Mouse (Mus musculus) stomach, embryonic 15.5 days (tissue): ENCODE measurements at regions not wholly inside any gene's neighbourhood (a gene's known extent, or its start where the extent isn't known, plus 50 kb on each side); places are given as distances from the start of the nearest gene placed in this dataset.
A peak's percentile ranks its signal among the peaks of the same experiment; 100 is the strongest.

Source experiments
- ATAC-seq: fragments of 200-750 bp; cut with Nextera tagmentation; 2 replicates; pipeline ENCODE4 v1.8.0; 2017; ENCODE audit warnings: low read depth, moderate number of reproducible peaks, moderate TSS enrichment; ENCODE audit not compliant: insufficient read depth, low FRiP score
- H3K27ac ChIP-seq: fragments of 300-500 bp; sonication (generic); 2 replicates; pipeline ENCODE4 v1.5.1; 2015; ENCODE audit warnings: mild to moderate bottlenecking, inconsistent platforms
- H3K27me3 ChIP-seq: fragments of 300-500 bp; sonication (generic); replicated peaks from 2 replicates; pipeline ENCODE4 v1.6.1; 2015; ENCODE audit warnings: inconsistent platforms
- H3K36me3 ChIP-seq: fragments of 300-500 bp; sonication (generic); 2 replicates; pipeline ENCODE4 v1.6.1; 2015; ENCODE audit warnings: inconsistent platforms
- H3K4me1 ChIP-seq: fragments of 300-500 bp; sonication (generic); 2 replicates; pipeline ENCODE4 v1.6.1; 2015; ENCODE audit warnings: inconsistent platforms
- H3K4me2 ChIP-seq: fragments of 300-500 bp; sonication (generic); 2 replicates; pipeline ENCODE4 v1.6.1; 2015; ENCODE audit warnings: mild to moderate bottlenecking, inconsistent platforms
- H3K4me3 ChIP-seq: fragments of 300-500 bp; sonication (generic); replicated peaks from 2 replicates; pipeline ENCODE4 v1.5.1; 2015; ENCODE audit warnings: inconsistent platforms
- H3K9ac ChIP-seq: fragments of 300-500 bp; sonication (generic); 2 replicates; pipeline ENCODE4 v1.6.1; 2015; ENCODE audit warnings: inconsistent platforms
- H3K9me3 ChIP-seq: fragments of 300-500 bp; sonication (generic); 2 replicates; pipeline ENCODE4 v1.6.1; 2016; ENCODE audit warnings: inconsistent platforms
- WGBS: fragments of 180-500 bp; shearing (Covaris S2); methylation state at CpG from one replicate; pipeline ENCODE4 v1.1.7; 2015; 5-methylcytosine and 5-hydroxymethylcytosine counted together

DNA sequence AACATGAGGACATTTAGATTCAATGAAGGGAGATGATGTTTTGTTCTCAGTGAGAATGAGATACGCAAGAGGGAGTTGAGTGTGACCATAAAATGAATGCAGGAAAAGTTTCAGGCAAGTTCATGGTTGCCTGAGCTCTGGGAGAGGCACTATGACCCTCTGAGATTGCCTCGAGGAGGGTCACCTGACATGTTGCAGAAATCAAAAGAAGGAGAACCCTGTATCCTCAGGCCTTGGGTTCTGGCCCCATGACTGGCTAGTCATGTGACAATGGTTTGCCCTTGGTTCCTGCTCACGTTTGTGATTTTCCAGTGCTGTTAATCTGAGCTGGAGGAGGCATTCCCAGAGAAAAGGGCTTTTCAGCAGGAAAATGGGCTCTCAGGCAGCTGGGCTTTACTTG is 98.9 kb downstream of the Mab21l3 start:
- H3K4me3 ChIP-seq: no peak overlapping the region
- H3K9ac ChIP-seq: no peak overlapping the region
- no peaks in the 10 kb centered on the region for H3K4me1 ChIP-seq
- no peak overlapping the region for H3K27ac ChIP-seq
- no peak overlapping the region for H3K4me2 ChIP-seq
- WGBS: 65% methylated on average over 3 of the region's 3 CpGs
- no peak for ATAC-seq
- no peaks in the 10 kb centered on the region for H3K9me3 ChIP-seq
- H3K27me3 ChIP-seq: no peaks in the 10 kb centered on the region
- no peaks in the 10 kb centered on the region for H3K36me3 ChIP-seq

DNA sequence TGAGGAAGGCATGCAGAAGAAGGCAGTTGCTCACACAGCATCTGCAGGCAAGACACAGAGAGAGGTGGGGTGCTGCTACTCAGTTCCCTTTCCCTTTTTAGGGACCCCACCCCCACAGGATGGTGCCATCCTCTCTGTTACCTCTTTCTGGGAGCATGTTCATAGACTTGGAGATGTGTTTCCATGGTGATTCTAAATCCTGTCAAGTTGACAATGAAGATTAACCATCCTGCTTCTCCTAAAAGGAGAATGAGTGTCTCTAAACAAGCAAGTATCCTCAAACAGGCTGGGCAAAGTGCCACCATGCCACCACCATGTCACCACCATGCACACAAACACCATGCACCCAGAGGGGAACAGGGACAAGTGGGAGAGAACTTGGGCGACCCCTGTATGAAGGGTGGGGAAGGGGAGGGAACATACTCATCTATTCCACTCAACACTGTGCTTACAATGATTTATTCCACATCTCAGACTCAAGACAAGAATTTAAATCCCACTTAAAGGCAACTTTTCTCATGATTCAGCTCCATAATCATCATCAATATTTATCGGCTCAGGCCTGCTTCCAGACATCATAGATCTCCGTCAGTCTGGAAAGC is 99.6 kb downstream of the Mab21l3 start:
- Histone ChIP-seq H3K36me3 (no peaks in the 10 kb centered on the region), H3K9me3 (no peaks in the 10 kb centered on the region), H3K4me3 (no peak overlapping the region), H3K27ac (no peak overlapping the region), H3K27me3 (no peaks in the 10 kb centered on the region), H3K4me1 (no peaks in the 10 kb centered on the region), H3K9ac (no peak overlapping the region), H3K4me2 (no peak overlapping the region)
- 71% methylated on average over 3 of the region's 3 CpGs for WGBS
- no peak for ATAC-seq

DNA sequence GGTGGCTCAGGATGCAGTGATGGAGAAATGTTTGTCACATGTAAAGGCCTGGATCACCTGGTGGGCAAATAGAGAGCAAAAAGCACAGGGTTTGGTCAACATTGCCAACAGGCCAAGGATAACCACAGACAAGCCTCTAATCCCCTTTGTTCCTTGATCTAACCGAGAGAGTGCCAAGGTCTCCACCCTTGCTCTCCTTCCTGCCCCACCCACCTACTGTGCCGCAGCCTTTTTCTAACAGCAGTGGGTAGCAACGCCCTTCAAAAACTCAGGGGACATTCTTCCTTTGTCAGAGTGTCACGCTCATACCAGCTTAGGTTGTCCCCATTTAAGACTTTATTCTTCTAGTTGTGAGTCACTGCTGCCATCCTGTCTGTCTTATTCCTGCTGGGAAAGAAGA is 100.6 kb downstream of the Mab21l3 start:
- no peaks in the 10 kb centered on the region for H3K36me3 ChIP-seq
- H3K9ac ChIP-seq: no peak overlapping the region
- no peaks in the 10 kb centered on the region for H3K27me3 ChIP-seq
- H3K4me3 ChIP-seq: no peak overlapping the region
- H3K4me2 ChIP-seq: no peak overlapping the region
- H3K9me3 ChIP-seq: no peaks in the 10 kb centered on the region
- H3K27ac ChIP-seq: no peak overlapping the region
- no peaks in the 10 kb centered on the region for H3K4me1 ChIP-seq
- no peak for ATAC-seq
- 43% methylated on average over 4 of the region's 4 CpGs for WGBS

DNA sequence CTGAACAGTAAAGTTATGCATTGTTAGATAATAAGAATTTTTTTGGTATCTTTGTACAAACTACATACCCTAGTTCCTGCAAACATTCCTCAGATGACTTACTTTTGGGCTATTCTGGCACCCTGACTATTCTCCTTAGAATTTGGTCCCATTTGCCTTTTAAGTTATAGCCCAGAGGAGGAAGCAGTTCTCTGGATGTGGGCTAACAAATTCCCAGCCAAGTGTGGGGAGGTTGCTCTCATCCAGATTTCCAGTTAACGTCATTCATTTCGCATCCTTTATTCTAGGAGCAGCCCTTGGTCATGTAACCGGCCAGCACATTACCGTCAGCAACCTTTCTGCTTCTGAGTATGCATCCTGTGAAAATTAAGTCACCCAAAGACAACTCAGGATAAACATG is 107.9 kb downstream of the Mab21l3 start:
- no peak overlapping the region for H3K9ac ChIP-seq
- no peaks in the 10 kb centered on the region for H3K9me3 ChIP-seq
- H3K4me2 ChIP-seq: no peak overlapping the region
- no peak for ATAC-seq
- no peaks in the 10 kb centered on the region for H3K36me3 ChIP-seq
- no peaks in the 10 kb centered on the region for H3K27me3 ChIP-seq
- H3K4me3 ChIP-seq: no peak overlapping the region
- WGBS: 87% methylated on average over 4 of the region's 4 CpGs
- H3K4me1 ChIP-seq: no peaks in the 10 kb centered on the region
- no peak overlapping the region for H3K27ac ChIP-seq

DNA sequence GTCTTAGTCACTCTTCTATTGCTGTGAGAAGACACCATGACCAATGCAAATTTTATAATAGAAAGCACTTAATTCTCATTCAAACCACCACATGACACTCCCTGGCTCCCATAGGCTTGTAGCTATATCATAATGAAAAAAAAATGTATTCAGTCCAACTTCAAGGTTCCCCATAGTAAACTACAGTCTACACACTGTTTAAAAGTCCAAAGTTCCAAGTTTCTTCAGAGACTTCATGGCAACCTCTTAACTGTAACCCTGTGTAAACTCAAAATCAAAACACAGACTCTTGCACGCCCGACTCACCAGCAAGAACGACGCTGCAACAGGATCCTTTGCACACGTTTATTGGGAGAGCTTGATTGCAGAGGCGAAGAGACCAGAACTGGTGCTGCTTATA is 111.6 kb downstream of the Mab21l3 start:
- no peaks in the 10 kb centered on the region for H3K36me3 ChIP-seq
- 84% methylated on average over 6 of the region's 6 CpGs for WGBS
- no peaks in the 10 kb centered on the region for H3K9me3 ChIP-seq
- ATAC-seq: no peak
- H3K9ac ChIP-seq: no peak overlapping the region
- no peak overlapping the region for H3K27ac ChIP-seq
- no peaks in the 10 kb centered on the region for H3K4me1 ChIP-seq
- no peaks in the 10 kb centered on the region for H3K27me3 ChIP-seq
- H3K4me2 ChIP-seq: no peak overlapping the region
- H3K4me3 ChIP-seq: no peak overlapping the region

DNA sequence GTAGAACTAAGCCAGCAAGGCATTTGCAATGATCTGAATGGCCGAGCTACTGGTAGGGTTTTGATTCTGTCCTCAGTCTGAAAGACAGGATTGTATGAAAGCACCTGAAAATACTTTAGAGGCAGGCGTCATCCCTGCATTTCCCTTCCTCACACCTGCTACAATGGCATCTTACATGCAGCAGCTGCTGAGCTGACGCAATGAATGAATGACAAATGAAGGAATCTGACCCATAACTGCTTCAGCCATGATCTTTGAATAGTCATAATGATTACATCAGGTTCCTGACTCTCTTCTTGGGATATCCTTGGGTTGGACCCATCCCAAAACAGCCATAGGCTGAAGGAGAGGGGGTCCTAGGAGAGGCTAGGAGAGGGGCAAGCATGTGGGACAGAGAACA is 119.7 kb downstream of the Mab21l3 start:
- no peaks in the 10 kb centered on the region for H3K4me1 ChIP-seq
- H3K27ac ChIP-seq: no peak overlapping the region
- ATAC-seq: no peak
- no peak overlapping the region for H3K9ac ChIP-seq
- no peak overlapping the region for H3K4me3 ChIP-seq
- H3K36me3 ChIP-seq: no peaks in the 10 kb centered on the region
- H3K4me2 ChIP-seq: no peak overlapping the region
- no peaks in the 10 kb centered on the region for H3K27me3 ChIP-seq
- no peaks in the 10 kb centered on the region for H3K9me3 ChIP-seq
- WGBS: 75% methylated on average over 3 of the region's 3 CpGs

DNA sequence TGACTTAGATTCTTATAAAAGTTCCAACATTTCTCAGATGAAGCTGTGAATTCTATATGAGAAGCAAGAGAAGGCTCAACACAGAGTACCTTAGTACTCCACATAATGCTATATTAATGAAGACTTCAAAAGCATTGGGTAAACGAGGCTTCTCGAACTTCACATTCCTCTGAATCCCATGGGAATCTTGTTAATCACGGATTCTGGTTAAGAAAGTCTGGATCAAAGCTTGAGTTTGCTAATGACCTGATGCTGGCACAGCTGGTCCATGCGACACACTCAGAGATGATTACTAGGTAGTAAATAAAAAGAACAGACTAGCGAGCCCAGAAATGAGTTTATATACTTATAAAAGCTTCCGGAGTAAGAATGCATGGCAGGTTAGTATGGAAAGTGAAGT is 118.4 kb upstream of the Atp1a1 start:
- no peak for ATAC-seq
- no peaks in the 10 kb centered on the region for H3K27me3 ChIP-seq
- 61% methylated on average over 6 of the region's 6 CpGs for WGBS
- H3K27ac ChIP-seq: no peak overlapping the region
- no peak overlapping the region for H3K4me3 ChIP-seq
- no peak overlapping the region for H3K9ac ChIP-seq
- H3K4me1 ChIP-seq: no peaks in the 10 kb centered on the region
- no peaks in the 10 kb centered on the region for H3K9me3 ChIP-seq
- H3K4me2 ChIP-seq: no peak overlapping the region
- H3K36me3 ChIP-seq: no peaks in the 10 kb centered on the region

DNA sequence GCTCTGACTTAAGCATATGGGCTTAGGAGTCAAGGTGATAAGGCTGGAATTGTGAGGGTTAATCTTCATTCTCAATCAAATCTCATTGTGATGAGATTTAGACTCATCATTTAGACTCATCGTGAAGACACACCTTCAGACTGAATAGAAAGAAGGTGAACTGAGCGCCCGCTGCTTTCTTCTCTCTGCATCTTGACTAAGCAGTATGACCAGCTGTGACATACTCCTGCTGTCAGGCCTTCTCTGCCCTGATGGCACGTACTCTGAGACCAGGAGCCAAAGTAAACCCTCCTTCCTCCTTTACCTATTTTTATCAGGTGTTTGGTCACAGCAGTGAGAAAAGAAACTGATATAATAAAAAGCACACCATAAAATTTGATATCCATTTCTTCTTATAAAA is 117.5 kb upstream of the Atp1a1 start:
- Histone ChIP-seq H3K4me3 (no peak overlapping the region), H3K9ac (no peak overlapping the region), H3K36me3 (no peaks in the 10 kb centered on the region), H3K4me1 (no peaks in the 10 kb centered on the region), H3K9me3 (no peaks in the 10 kb centered on the region), H3K4me2 (no peak overlapping the region), H3K27ac (no peak overlapping the region), H3K27me3 (no peaks in the 10 kb centered on the region)
- no peak for ATAC-seq
- WGBS: 82% methylated on average over 4 of the region's 4 CpGs

DNA sequence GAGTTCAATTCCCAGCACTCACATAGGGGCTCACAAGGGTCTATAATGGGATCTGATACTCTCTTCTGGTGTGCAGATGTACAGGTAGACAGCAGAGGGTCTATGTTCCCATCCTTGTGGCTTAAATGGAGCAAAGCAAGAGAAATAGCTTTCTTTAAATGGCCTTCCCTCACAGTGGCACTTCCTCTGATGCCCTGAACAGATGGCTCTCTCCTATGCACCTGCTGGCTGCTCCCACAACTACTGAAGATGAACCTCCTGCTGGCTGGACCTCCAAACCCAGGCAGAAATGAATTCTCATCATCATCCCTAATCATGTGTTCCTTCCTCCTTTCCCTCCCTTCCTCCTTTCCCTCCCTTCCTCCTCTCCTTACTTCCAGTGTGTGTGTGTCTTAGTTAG is 110.9 kb upstream of the Atp1a1 start:
- Histone ChIP-seq H3K4me1 (peaks cover 22% of the 10 kb centered on the region), H3K4me2 (no peak overlapping the region), H3K4me3 (no peak overlapping the region), H3K27me3 (no peaks in the 10 kb centered on the region), H3K9ac (no peak overlapping the region), H3K27ac (no peak overlapping the region), H3K9me3 (no peaks in the 10 kb centered on the region), H3K36me3 (no peaks in the 10 kb centered on the region)
- no peak for ATAC-seq

DNA sequence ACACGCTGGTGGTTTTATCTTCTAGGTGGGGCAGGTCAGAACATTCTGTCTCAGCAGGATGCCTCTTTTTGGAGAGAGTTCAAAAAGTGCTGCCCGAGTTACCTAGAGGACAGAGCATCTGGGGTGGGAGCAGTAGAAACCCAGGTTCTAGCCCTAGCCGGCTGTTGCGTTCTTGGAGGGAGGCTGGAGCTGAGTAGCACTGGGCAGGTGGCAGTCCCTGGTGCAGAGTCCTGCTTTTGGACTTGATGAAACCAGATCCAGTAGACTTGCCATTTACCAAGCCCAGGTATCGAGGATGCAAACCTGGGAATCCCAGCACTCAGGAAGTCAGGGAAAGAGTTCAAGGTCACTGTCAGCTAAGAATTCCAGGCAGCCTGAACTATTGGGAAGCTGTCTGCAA is 110.3 kb upstream of the Atp1a1 start:
- Histone ChIP-seq H3K27ac (no peak overlapping the region), H3K9me3 (no peaks in the 10 kb centered on the region), H3K4me3 (no peak overlapping the region), H3K4me1 (peaks cover 22% of the 10 kb centered on the region), H3K36me3 (no peaks in the 10 kb centered on the region), H3K27me3 (no peaks in the 10 kb centered on the region), H3K4me2 (no peak overlapping the region), H3K9ac (no peak overlapping the region)
- no peak for ATAC-seq
- WGBS: 70% methylated on average over 5 of the region's 5 CpGs

DNA sequence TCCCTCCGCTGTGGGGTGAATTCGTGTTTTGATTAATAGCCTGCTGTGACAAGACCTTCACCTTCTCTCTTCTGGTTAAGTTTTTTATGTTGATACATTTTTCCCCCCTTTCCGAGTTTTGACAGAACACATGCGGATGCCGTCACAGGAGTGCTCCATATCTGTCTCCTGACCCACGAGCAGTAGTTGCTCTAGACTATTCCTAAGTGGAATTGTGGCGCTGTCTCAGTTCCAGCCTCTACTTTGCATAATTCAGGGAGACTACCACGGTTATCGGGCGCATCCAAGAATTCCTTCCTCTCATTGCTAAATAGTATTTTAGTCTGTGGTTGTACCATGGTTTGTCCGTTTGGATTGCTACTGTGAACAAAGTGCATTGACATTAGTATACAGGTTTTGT is 109.2 kb upstream of the Atp1a1 start:
- Histone ChIP-seq H3K27ac (peak overlapping the region; percentile 58; the same call in 1 of the 2 replicates), H3K9ac (no peak overlapping the region), H3K36me3 (no peaks in the 10 kb centered on the region), H3K27me3 (no peaks in the 10 kb centered on the region), H3K4me1 (peaks cover 22% of the 10 kb centered on the region), H3K4me2 (no peak overlapping the region), H3K9me3 (no peaks in the 10 kb centered on the region), H3K4me3 (no peak overlapping the region)
- ATAC-seq: no peak
- WGBS: 53% methylated on average over 11 of the region's 11 CpGs

DNA sequence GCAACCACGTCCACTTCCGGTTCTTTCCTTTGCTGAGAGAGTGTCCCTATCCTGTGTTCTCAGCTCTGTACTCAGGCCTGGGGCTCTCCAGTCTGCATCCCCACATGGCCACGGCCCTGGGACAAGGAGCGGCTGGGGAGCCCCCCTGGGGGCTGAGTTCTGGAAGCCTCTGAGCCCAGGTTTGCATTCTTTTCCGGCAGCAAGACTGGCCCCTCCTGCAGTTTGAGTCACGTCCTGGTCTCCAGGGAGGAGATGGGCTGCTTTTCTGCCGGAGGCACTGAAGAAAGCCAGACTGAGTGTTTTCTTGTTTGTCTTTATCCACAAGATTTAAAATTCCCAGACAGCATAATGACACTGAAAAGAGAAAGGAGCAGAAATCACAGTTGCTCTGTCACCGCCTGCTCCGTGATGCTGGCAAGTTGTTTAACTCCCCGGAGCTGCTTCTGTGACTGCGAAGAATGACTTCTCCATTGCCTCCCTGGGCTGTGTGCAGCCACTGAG is 108.7 kb upstream of the Atp1a1 start:
- 21% methylated on average over 11 of the region's 11 CpGs for WGBS
- Histone ChIP-seq H3K4me3 (no peak overlapping the region), H3K4me1 (peaks cover 22% of the 10 kb centered on the region), H3K4me2 (no peak overlapping the region), H3K9ac (no peak overlapping the region), H3K9me3 (no peaks in the 10 kb centered on the region), H3K27ac (peak overlapping the region; percentile 58), H3K36me3 (no peaks in the 10 kb centered on the region), H3K27me3 (no peaks in the 10 kb centered on the region)
- no peak for ATAC-seq

DNA sequence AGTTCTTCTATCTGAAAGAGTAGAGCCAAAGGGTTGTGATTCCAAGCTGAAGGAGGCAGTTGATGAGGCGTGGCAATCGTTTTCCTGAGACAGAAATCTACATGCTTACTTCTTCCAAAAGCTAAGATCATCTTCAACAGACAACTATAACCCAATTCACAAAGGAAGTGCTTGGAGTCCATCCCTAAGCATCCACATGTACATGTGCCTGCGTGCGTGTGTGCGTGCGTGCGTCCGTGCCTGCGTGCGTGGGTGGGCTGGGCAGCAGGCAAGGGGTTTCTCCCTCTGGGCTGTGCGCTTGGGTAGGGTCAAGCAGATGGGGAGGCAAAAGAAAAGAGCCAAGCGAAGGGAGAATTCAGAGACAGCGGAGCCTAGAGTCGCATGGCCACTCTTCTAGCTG is 108.2 kb upstream of the Atp1a1 start:
- H3K9ac ChIP-seq: no peak overlapping the region
- 83% methylated on average over 14 of the region's 14 CpGs for WGBS

More for the DNA sequence above, 108.2 kb upstream of the Atp1a1 start:
- Histone ChIP-seq H3K27ac (peak overlapping the region; percentile 58), H3K27me3 (no peaks in the 10 kb centered on the region), H3K4me3 (no peak overlapping the region), H3K4me2 (no peak overlapping the region), H3K9me3 (no peaks in the 10 kb centered on the region), H3K36me3 (no peaks in the 10 kb centered on the region), H3K4me1 (peaks cover 22% of the 10 kb centered on the region)
- ATAC-seq: no peak
